Comparison of ENCODE assay signal across 11 mouse cellular contexts in genomic region chr17:74088886-74089678, GRCm38 (mm10). TPM values are rescaled to one million over a fixed set of nuclear protein-coding genes. Genes with fewer than 3 reads are reported as not detected.
A peak's percentile ranks its signal among the peaks of the same experiment; 100 is the strongest.
DNase-seq lines count a peak whose midpoint lies in the region; ATAC-seq lines count a peak whose summit lies in the region.
"Had no signal": no experiment of that assay in that cellular context is flagged by ENCODE, and none has a peak within 500 bp of the region (broad histone marks: within the 10 kb centered on the region; RNA-seq: fewer than 3 reads in every experiment).

No protein-coding gene starts in this region.

- H3K27me3 ChIP-seq in kidney, embryonic 14.5 days (ENCODE audit: control insufficient read depth, insufficient read depth, low read length) = no peaks in the 10 kb centered on the region

- H3K9ac ChIP-seq in kidney, embryonic 14.5 days (ENCODE audit: low read depth, low read length) = no peak overlapping the region

- no peaks in the 10 kb centered on the region for H3K9me3 ChIP-seq in kidney, embryonic 14.5 days (ENCODE audit: control insufficient read depth, low read length)

- WGBS in kidney, embryonic 14.5 days = 79% methylated on average over 5 of the region's 5 CpGs

- ATAC-seq in kidney, embryonic 14.5 days (ENCODE audit: low FRiP score, low TSS enrichment) = no peak
- no peak for ATAC-seq in megakaryocyte-erythroid progenitor cell, adult 5-6 weeks (replicated peaks; ENCODE audit: low FRiP score, low TSS enrichment, poor library complexity, severe bottlenecking)
- ATAC-seq: inflammation-experienced regulatory T-cells, adult 6 months had no signal

- H3K4me2 ChIP-seq in kidney, embryonic 14.5 days (replicated peaks; ENCODE audit: low read depth, low read length) = no peak overlapping the region

- H3K36me3 ChIP-seq in kidney, embryonic 14.5 days (ENCODE audit: control insufficient read depth, insufficient read depth, low read length) = no peaks in the 10 kb centered on the region

- no peak overlapping the region for H3K27ac ChIP-seq in kidney, embryonic 14.5 days (ENCODE audit: low read depth, low read length)

- H3K4me1 ChIP-seq in kidney, embryonic 14.5 days (ENCODE audit: control insufficient read depth, insufficient read depth, low read length) = no peaks in the 10 kb centered on the region

- intact Hi-C loops in heart, postnatal 10 days (cut with DNase I) = no loop called here

- no peak overlapping the region for H3K4me3 ChIP-seq in kidney, embryonic 14.5 days (ENCODE audit: low read length)
- H3K4me3 ChIP-seq: erythroblast, embryonic 14.5 days had no signal

- DNase-seq in kidney, adult 11 months = peak; percentile 89
- DNase-seq in adipocyte (ENCODE audit: low spot score) = peak; percentile 99
- DNase-seq in heart, postnatal 10 days = peak; percentile 25 to 28
- peak; percentile 26 for DNase-seq in lung, postnatal 14 days
- DNase-seq in spleen, postnatal 10 days (ENCODE audit: low spot score in 2 of 2) = no peak
- DNase-seq in thymus, postnatal 0 days (ENCODE audit: low spot score) = no peak

RNA-seq across cellular contexts. Expression of gene Srd5a2, which starts 41.4 kb away (rescaled TPM):
- polyA plus RNA-seq in kidney, embryonic 14.5 days (2014; fragmentation: Nextera tagmentation; extraction: Ambion mirVana) = not detected in 2 replicates
- total RNA-seq in heart, postnatal 10 days (2021) = not detected
- total RNA-seq in megakaryocyte-erythroid progenitor cell, adult 5-6 weeks (2014; fragmentation: Nextera tagmentation) = not detected in 2 replicates
- total RNA-seq in megakaryocyte-erythroid progenitor cell, adult 5-6 weeks (2017) = not detected in 2 replicates
- 0.15 TPM in 1 of 2 replicates, not detected in the other for polyA plus RNA-seq in thymus, postnatal 0 days (2015; fragmentation: Nextera tagmentation; extraction: Ambion mirVana)
- polyA plus RNA-seq: erythroblast, embryonic 14.5 days; inflammation-experienced regulatory T-cells, adult 6 months; lung, embryonic 16.5 days had no signal

Comparison
In these comparisons a context has a peak if more than half of its experiments do, and no peak if none do; other contexts are left out.
1. DNase-seq: peak in kidney, adult 11 months (single experiment), adipocyte (single experiment), heart, postnatal 10 days (2 of 2) and lung, postnatal 14 days (single experiment); none in spleen, postnatal 10 days (0 of 2) and thymus, postnatal 0 days (single experiment).